Mouse (Mus musculus) thymus, adult 2 months (tissue): Measurements from ENCODE around the gene Cckar. TPM values are rescaled to one million over a fixed set of nuclear protein-coding genes. Genes with fewer than 3 reads are reported as not detected.

Source experiments
- DNase-seq: peaks from one replicate; pipeline ENCODE4 v3.0.0; 2021
- H3K27ac ChIP-seq: fragments of 200-500 bp; 2 replicates; pipeline ENCODE4 v1.5.1; 2012; ENCODE audit warnings: low read length, control low read depth; ENCODE audit not compliant: control insufficient read depth, insufficient read depth
- H3K27me3 ChIP-seq: fragments of 200-500 bp; 2 replicates; pipeline ENCODE4 v1.6.1; 2012; ENCODE audit warnings: mild to moderate bottlenecking, low read length, moderate library complexity, mixed read lengths; ENCODE audit not compliant: control insufficient read depth, insufficient read depth
- H3K36me3 ChIP-seq: fragments of 200-500 bp; 2 replicates; pipeline ENCODE4 v1.6.1; 2012; ENCODE audit warnings: mild to moderate bottlenecking, low read length, moderate library complexity; ENCODE audit not compliant: control insufficient read depth, insufficient read depth
- H3K4me1 ChIP-seq: fragments of 200-500 bp; replicated peaks from 2 replicates; pipeline ENCODE4 v1.6.1; 2012; ENCODE audit warnings: low read length; ENCODE audit not compliant: control insufficient read depth, insufficient read depth
- H3K4me3 ChIP-seq: fragments of 200-500 bp; 2 replicates; pipeline ENCODE4 v1.5.1; 2012; ENCODE audit warnings: mild to moderate bottlenecking, low read length, control low read depth, moderate library complexity; ENCODE audit not compliant: control insufficient read depth, insufficient read depth
- CTCF ChIP-seq: fragments of 200-500 bp; IDR thresholded peaks from 2 replicates; pipeline ENCODE4 v1.5.1; 2012; ENCODE audit warnings: mild to moderate bottlenecking, control low read depth, low read length, moderate library complexity, borderline replicate concordance; ENCODE audit not compliant: control insufficient read depth, poor library complexity, insufficient read depth; ENCODE audit errors: extremely low read depth
- POLR2A ChIP-seq: fragments of 200-500 bp; IDR thresholded peaks from 2 replicates; pipeline ENCODE4 v1.6.1; 2012; ENCODE audit warnings: mild to moderate bottlenecking, low read length, control low read depth, moderate library complexity; ENCODE audit not compliant: control insufficient read depth, poor library complexity, insufficient read depth; ENCODE audit errors: extremely low read depth
- WGBS: fragments of 180-500 bp; shearing (Covaris S2); methylation state at CpG from one replicate; pipeline ENCODE4 v1.1.7; 2018; 5-methylcytosine and 5-hydroxymethylcytosine counted together
- polyA plus RNA-seq: library from polyadenylated mRNA; depleted of rRNA; stranded (reverse); fragments of >200 nt; gene quantifications from 2 replicates; pipeline ENCODE4 v1.2.3, GENCODE M21; 2012; rRNA removed

Cckar gene
- 0.14 and 0.28 TPM in 2 replicates for polyA plus RNA-seq

- no peak for TF ChIP-seq CTCF
- no peak for TF ChIP-seq POLR2A
- H3K4me3 ChIP-seq: no peak within 1 kb of the TSS
- H3K36me3 ChIP-seq: no peaks in the 10 kb centered on the region
- DNase-seq: no peak
- H3K27ac ChIP-seq: no peak within 1 kb of the TSS
- no peaks in the 10 kb centered on the region for H3K27me3 ChIP-seq
- no peaks in the 10 kb centered on the region for H3K4me1 ChIP-seq
- 78% methylated on average over 11 of the region's 11 CpGs for WGBS
Observed at GRCm38 (mm10) chr5:53707235-53708177, at the start of gene Cckar. Gene Cckar (minus strand): TSS chr5:53707705.

GRCm38 (mm10) chr5:53744061-53744460, 36.6 kb upstream of the Cckar start:
- WGBS: 51% methylated on average over 2 of the region's 2 CpGs
- Histone ChIP-seq H3K36me3 (no peaks in the 10 kb centered on the region), H3K4me3 (no peak overlapping the region), H3K27ac (no peak overlapping the region), H3K4me1 (no peaks in the 10 kb centered on the region), H3K27me3 (no peaks in the 10 kb centered on the region)
- TF ChIP-seq POLR2A (no peak), CTCF (no peak)
- no peak for DNase-seq

GRCm38 (mm10) chr5:53732933-53733332, 25.4 kb upstream of the Cckar start:
- DNase-seq: no peak
- Histone ChIP-seq H3K4me1 (no peaks in the 10 kb centered on the region), H3K27ac (no peak overlapping the region), H3K36me3 (no peaks in the 10 kb centered on the region), H3K27me3 (no peaks in the 10 kb centered on the region), H3K4me3 (no peak overlapping the region)
- WGBS: 76% methylated on average over 10 of the region's 10 CpGs
- TF ChIP-seq POLR2A (no peak), CTCF (no peak)

GRCm38 (mm10) chr5:53727606-53728005, 20.1 kb upstream of the Cckar start:
- Histone ChIP-seq H3K36me3 (no peaks in the 10 kb centered on the region), H3K27me3 (no peaks in the 10 kb centered on the region), H3K4me3 (no peak overlapping the region), H3K4me1 (no peaks in the 10 kb centered on the region), H3K27ac (no peak overlapping the region)
- no peak for DNase-seq
- WGBS: 92% methylated on average over 3 of the region's 3 CpGs
- TF ChIP-seq POLR2A: no peak

GRCm38 (mm10) chr5:53726011-53726410, 18.5 kb upstream of the Cckar start:
- DNase-seq: no peak
- TF ChIP-seq CTCF (no peak), POLR2A (no peak)
- WGBS: 93% methylated on average over 5 of the region's 5 CpGs
- no peaks in the 10 kb centered on the region for H3K27me3 ChIP-seq
- H3K4me1 ChIP-seq: no peaks in the 10 kb centered on the region
- H3K27ac ChIP-seq: no peak overlapping the region
- no peaks in the 10 kb centered on the region for H3K36me3 ChIP-seq
- no peak overlapping the region for H3K4me3 ChIP-seq

- Histone ChIP-seq H3K27ac (no peak overlapping the region), H3K4me1 (no peaks in the 10 kb centered on the region), H3K36me3 (no peaks in the 10 kb centered on the region), H3K4me3 (no peak overlapping the region), H3K27me3 (no peaks in the 10 kb centered on the region)
- TF ChIP-seq CTCF (no peak), POLR2A (no peak)
- 83% methylated on average over 5 of the region's 5 CpGs for WGBS
- no peak for DNase-seq
Observed at GRCm38 (mm10) chr5:53716462-53716861, 9.0 kb upstream of the Cckar start.
